Mouse (Mus musculus) thymus, adult 2 months (tissue): Measurements from ENCODE around the gene Meis1.

ENCODE experiments used
- CTCF ChIP-seq: fragments of 200-500 bp; IDR thresholded peaks from 2 replicates; pipeline ENCODE4 v1.5.1; 2012; ENCODE audit warnings: mild to moderate bottlenecking, control low read depth, low read length, moderate library complexity, borderline replicate concordance; ENCODE audit not compliant: control insufficient read depth, poor library complexity, insufficient read depth; ENCODE audit errors: extremely low read depth
- POLR2A ChIP-seq: fragments of 200-500 bp; IDR thresholded peaks from 2 replicates; pipeline ENCODE4 v1.6.1; 2012; ENCODE audit warnings: mild to moderate bottlenecking, low read length, control low read depth, moderate library complexity; ENCODE audit not compliant: control insufficient read depth, poor library complexity, insufficient read depth; ENCODE audit errors: extremely low read depth

DNA sequence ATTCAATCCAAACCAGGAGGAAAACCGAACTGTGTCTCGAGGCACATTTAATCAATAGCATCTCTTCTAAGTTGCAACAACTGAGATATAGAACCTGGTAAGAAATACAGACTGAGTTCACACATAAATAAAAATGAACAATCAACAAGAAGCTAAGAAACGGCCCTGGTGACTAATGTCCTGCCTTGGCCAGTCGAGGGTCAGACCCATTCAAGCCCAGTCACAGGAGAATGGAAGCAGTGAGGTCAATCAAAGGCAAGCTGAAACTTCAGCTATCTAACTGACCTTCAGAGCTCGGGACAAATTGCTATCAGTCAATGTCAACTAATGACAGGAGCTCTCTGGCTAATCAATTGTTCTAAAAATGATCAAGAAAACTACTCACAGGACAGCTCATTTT, 38.2 kb downstream of the Meis1 start:
- TF ChIP-seq CTCF (no peak), POLR2A (no peak)
